Mouse (Mus musculus) left cerebral cortex, postnatal 25 days (tissue): Measurements from ENCODE around the gene Hgf. TPM values are rescaled to one million over a fixed set of nuclear protein-coding genes. Genes with fewer than 3 reads are reported as not detected.

Source experiments
- DNase-seq, 2 experiments: peaks; one replicate each; pipeline ENCODE4 v3.0.0; 2022; ENCODE audit warnings: low spot score in 2 of 2, mixed read lengths in 1 of 2
- intact Hi-C: fragments of 180-260 bp; cut with DNase I; formaldehyde crosslinking; loops from one replicate; pipeline ENCODE4 v1.15.1; 2025
- total RNA-seq, 2 experiments: library from RNA; stranded (reverse); gene quantifications; 2 replicates each; pipeline ENCODE4 v1.2.3; 2021

Hgf gene
- 1 to 10 TPM; 7.9 to 8.1 TPM for total RNA-seq

DNA sequence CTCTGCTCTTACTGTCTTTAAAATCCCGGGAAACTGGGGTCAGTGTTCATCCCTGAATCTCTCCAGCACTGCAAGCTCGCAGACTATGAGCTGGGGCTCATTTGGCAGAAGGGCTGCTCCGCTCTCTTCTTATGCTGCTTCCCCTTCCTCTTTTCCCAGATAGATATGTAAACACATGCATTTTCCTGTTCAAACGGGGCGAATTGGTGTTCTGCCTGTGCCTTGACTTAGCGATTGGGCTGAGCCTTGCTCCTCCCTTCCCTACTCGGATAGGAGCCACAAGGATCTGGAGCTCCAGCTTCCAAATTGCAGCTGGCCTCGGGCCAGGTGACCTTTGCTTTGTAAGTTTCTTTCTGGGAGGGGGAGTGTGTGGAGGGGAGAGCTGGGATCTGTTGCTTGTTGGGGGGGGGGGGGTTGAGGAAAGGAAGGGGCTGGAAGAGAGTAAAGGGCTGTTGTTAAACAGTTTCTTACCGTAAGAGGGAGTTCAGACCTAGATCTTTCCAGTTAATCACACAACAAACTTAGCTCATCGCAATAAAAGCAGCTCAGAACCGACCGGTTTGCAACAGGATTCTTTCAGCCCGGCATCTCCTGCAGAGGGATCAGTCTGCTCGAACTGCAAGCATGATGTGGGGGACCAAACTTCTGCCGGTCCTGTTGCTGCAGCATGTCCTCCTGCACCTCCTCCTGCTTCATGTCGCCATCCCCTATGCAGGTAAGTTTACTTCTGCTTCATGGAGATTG is at the start of gene Hgf:
Gene Hgf (plus strand): TSS at position 192 of the 744 bp plus-strand sequence.
- intact Hi-C loops = loop anchor here (10.0 kb wide), 2 partner anchors 189 to 311 kb away; no protein-coding TSS in a partner anchor
- DNase-seq = peak in 1 of 2 experiments; percentile 23

DNA sequence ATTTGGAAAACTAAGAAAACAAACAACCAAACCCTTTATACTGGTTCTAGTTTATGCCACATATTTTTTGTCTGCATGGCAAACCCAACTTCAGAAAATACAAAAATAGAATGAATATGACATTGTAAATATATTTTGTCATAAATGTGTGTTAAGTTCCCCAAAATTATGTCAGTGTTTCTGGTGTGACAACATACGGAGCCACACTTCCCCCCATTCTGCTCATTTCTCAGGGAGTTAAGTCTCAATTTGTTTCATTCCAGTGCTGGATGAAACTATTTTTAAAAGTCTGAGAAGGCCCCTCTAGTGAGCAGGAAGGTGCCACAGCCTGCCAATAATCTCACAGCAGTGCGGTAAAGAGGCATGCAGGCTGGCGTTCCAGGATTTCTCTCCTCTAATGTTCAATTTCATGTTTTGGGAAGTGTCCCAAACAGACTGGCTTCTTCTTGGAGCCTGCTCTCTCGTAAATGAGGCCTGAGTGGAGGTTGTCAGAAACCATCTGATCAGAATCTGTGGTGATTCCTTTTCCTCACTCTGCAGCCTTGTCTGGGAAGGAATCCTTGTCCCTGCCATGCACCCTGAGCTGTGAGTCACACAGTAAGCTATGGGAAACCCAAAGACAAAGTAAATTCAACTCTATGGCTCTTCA is 46.5 kb upstream of the Hgf start:
- intact Hi-C loops = no loop called here
- DNase-seq = peak in 1 of 2 experiments; percentile 2

DNA sequence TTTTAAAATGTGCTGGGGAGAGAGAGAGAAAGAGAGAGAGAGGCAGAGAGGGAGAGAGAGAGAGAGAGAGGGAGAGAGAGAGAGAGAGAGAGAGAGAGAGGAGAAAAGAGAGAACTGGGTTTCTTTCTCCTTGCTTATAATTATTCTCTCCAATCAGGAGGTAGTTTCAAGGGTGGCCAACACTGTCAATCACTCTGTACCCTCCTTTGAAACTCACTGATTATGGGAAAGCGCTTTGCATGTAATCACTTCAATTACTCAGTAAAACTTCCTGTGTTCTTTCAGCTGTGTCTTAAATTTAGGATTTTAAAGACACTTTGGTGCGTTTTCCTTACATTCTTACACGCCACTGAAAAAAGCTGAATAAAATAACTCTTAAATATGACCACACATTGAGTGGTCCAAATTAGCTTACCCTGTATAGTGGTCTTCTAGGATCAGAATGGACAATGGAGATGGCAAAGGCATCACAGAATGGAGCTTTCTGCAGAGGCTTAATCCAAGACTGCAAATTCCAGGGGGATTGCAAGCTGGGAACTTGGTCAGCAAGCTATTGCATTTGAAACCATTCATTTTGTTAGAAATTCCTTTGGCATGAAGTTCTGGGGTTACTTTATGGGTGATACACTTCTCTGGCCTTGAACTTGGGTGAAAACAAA is 21.5 kb upstream of the Hgf start:
- intact Hi-C loops = no loop called here
- DNase-seq = no peak

DNA sequence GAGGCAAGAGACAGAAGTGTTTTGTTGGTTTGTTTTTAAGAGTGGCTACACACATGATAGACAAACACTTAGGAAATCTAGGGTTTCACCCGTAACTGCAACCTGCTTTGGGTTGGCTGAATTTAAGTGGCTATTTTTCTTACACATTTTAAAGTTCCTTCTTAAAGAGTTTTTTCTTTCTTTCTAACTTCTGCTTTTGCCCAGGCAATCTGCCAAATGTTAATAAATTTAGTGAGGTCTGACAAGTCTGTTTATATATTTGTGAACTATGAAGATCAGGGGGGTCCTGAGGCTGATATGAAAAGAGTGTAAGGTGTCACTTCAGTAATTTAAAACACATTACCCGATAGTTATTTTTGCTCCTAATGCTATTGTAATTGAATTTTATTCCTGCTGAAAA is 15.2 kb upstream of the Hgf start:
- intact Hi-C loops = no loop called here
- DNase-seq = no peak

DNA sequence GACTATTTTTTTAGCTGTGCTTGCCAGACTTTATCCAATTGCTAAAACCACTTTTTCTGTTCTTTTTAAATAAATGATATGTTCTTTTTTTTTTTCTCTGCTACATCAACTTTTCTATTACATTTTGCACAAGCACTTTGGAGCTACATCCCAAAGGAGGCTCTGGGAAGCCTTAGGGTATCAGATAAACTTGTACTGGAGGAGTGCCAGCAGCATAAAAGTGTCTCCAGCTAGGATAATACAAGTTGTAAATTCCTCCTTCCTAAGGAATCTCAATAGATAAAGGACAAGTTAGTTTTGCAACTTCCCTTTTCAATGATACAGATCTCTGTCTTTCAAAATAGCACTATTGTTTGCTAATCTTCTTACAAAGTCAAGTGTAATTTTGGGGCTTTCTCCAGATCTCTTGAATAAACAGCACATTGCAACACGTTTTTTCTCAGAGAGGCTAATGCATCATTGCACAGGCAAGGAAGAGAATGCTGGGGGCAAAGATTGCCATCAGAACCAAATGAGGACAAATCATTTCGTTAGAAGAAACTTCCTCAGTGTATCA is 11.7 kb upstream of the Hgf start:
- intact Hi-C loops = no loop called here
- DNase-seq = no peak

DNA sequence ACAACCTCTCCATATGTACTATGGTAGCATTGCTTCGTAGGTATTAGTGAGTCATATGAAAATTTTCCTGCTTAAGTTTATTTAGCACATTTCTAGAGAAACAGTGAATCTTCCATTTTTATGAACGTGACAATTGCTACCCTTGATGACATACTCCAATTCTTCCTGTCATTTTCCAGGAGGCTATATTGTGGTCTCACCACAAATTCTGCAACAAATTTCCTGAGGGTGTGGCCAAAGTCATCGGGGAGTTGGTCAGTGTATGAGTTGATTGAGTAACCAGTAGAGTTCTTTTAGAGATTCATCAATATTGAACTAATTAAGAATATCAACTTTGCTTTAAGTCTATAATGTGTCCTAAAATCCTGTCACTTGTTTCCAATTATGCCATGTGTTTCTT is 5.8 kb upstream of the Hgf start:
- DNase-seq = no peak
- intact Hi-C loops = no loop called here

DNA sequence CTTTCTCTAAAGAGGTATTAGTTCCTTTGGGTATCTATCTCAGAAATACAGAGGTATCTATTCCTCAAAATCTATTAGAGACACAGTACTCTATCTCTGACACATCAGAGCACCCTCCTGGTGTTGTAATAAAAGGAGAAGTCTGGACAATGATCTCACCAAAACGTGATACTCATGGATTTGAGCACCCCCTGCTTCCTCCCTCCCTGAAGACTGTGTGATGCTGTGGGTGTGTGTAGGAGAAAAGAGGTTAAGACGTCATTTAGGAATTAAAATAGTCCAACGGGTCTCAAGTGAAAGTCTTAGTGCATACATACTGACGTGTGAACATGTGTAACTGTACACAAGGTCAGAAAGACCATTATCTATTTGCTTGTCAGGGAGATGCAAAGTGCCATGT is 648 bp upstream of the Hgf start:
- DNase-seq = peak in 1 of 2 experiments; percentile 16
- intact Hi-C loops = loop anchor here (10.0 kb wide), 2 partner anchors 188 to 312 kb away; no protein-coding TSS in a partner anchor

DNA sequence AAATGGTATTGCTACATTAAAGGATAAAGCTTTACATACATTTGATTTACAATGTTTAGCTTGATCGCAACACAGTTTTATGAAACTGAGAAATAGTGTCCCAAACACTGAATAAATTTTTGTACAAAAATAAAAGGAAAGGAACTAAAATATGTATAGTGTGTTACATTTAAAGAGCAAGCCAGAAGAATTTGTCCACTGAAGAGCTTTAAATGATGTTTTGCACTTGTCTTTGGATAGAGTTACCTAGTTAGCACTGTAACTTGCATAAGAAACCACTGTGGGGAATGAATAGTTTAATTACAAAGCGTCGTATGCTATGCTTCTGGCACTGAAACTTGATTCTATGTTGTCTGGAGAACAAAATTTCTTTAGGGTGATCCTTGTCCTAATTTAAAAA is 7.0 kb downstream of the Hgf start:
- intact Hi-C loops = no loop called here
- no peak for DNase-seq

DNA sequence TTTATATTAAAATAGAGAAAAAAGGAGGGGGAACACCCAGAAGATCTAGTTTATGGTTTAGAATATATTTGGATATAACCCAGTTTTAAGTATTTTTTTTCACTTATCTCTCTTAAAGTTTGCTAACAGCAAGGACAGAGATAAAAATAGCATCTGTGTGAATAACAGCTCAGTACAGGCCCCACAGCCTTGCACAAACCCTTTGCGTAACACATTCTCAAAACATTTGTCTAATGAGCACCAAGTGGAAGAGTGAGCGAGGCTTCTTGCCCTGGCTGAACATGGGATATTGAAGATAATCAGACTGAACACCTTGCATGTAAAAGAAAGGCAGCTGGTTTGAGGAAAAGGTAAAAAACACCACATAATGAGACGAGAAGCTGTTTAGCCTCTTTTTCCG is 15.7 kb downstream of the Hgf start:
- intact Hi-C loops = no loop called here
- DNase-seq = no peak

DNA sequence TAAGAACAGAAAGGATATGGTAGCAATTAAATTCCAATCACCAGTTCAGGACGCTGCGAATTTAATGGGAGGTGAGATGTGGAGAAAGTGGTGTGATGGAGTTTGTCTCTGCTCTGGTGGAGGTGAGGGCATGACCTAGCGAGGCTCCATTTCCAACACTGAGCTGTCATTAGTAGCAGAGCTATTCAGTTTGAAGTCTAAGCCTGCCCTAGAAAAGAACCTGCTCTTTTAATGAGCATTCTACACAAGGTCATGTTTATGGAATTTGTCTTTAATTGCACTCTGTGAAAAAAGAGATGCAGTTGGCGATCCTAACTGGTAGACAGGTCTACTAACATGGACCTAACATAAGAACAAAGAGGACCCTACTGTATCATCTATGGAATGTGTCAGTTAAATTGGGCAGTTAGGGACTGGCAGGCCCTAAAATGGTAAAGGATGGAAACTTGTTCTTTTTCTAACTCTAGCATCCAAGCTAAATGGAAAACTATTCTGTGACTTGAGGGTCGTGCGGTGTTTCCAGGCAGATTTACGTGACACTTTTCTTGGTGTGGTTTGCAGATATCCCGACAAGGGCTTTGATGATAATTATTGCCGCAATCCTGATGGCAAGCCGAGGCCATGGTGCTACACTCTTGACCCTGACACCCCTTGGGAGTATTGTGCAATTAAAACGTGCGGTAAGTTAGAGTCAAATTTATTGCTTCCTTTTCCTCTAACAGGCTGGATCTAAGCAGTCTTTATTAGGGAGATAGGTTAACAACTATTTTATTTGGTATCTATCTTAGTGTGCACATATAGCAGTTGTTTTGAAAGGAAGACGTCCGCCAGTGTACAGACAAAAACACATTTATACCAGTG is 24.8 kb downstream of the Hgf start:
- intact Hi-C loops = no loop called here
- DNase-seq = no peak

DNA sequence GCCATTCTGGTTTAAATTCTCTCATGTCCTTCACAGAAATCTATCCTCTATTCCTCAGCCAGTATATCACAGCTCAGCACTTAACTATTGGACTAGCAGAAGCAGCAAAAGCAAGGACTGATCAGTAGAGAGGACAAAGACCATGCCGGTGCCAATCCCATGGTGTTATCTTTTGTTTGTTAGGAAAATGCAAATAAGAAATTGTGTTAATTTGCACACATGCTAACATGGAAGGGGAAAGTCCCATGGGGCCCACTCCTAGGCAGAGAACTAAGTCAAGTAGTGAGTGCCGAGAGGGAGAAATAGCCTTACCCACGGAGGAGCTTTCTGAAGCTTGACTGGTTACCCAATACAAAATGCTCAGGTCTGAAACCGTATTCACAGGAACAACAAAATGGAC is 42.4 kb downstream of the Hgf start:
- intact Hi-C loops = no loop called here
- DNase-seq = no peak

DNA sequence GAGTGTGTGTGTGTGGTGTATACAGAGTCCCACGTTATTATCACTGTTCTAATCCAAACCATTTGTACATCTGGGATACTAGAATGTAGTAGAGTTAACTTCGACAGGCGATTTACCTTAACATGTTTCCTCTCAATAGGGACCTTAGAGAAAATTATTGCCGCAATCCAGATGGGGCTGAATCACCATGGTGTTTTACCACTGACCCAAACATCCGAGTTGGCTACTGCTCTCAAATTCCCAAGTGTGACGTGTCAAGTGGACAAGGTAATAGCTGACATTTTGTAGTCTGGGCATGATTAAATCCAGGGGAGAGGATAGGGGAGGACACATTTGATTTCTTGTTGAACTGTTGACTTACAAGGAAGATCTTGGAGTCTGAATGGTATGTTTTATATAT is 44.7 kb downstream of the Hgf start:
- DNase-seq = no peak
- intact Hi-C loops = no loop called here

DNA sequence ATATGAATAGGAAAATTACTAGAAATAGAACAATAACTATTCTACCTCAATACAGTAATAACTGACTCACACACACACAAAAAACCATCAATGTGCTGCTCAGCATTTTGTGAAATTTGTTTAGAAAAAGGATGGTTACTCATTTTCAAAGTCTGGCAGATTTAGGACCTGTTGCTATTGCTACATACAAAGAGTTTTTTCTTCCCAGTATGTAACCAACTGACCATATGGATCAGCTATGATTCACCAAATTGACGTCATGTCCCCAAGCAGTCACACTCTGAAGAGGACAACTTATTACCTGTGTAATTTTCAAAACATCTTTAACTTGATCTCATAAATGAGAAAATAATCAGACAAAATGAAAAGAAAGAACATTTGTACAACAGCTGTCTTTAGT is 48.2 kb downstream of the Hgf start:
- peak in 1 of 2 experiments; percentile 1 for DNase-seq
- intact Hi-C loops = no loop called here

DNA sequence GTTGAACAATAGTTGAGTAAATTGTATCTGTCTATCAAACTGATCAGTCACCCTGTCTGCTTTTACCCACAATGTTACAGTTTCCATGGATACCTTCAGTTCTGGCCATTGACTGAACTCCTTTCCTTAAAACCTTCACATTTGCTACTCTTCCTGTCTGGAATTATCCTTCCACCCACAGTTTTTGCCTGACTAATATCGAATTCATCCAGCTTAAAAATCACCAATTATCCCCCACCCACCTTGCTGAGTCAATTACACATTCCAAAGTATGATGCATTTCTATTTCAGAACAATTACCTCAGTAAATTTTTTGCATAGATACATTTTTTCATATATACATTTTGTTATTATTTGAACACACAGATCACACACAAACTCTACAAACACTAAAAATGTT is 79.7 kb downstream of the Hgf start:
- intact Hi-C loops = no loop called here
- no peak for DNase-seq

DNA sequence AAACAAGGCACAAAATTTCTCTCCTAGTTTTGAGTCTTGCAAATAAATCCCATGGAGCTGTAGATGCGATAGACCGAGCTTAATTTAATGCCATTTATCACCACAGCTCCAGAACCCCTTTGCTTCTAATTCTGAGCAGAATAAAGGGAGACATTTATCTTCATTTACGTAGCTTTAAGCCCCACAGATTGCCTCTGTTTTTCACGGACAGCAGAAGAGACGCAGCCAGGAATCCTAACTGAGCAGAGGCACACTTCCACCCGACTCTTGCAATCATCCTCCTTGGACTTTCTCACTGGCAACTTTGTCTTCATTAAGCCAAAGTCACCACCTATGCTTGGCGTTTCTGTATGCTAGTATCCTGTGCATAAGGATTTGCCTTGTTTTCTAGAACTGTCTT is 93.1 kb downstream of the Hgf start:
- intact Hi-C loops = no loop called here

DNA sequence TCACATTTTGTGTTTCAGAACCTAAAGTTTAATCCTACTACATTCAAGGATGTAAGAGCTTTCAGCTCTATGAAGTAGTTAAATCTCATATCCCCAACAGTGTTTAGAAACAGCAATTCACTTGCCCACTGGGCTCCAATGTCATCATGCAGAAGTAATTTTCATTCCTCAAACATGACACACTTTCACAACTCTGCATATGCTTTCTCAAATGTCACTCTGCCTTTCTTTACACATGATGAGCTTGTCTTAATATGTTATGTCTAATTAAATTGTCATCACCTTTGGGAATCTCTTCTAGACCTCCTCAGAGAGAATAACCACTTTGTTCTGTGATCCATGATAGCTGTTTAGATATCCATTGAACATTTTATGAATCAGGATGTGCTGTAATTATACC is 94.4 kb downstream of the Hgf start:
- intact Hi-C loops = no loop called here
- DNase-seq = no peak

More for the DNA sequence above, 93.1 kb downstream of the Hgf start:
- DNase-seq = no peak

DNA sequence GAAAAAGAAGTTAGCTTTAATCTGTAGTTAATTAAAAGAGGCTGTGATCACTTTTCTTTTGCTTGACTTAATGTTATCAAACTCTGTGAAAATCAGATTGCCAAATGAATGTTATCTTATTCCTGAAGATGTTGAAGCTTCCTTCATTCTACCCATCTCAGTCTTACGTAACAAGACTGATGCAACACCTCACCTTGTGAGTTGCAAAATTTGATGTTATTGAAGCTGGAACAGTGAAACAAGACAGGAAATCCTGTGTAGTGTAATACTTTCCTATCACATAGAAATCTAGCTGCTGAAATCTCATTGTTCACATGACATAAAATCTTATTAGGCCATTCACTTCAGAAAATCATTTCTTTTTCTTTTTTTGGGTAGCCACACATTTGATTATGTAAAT is 96.9 kb downstream of the Hgf start:
- no peak for DNase-seq
- intact Hi-C loops = no loop called here

DNA sequence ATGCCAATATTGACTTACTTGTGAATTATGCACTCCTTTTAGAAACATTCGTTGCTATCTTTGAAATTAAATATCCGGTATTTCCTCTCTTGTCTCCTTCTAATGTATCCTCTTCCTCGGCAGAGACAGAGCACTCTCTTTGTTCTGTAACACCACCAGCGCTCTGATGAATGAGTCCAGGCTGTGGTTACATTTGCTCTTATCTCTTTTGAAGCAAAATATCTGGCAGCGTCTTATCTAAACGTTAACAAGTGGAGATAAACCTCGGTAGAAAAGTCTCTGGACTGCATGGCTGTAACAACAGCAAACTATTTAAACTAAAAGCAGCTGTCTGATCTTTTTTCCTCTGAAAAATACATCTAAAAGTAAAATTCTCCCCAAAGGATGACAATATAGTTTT is 100.7 kb downstream of the Hgf start:
- no peak for DNase-seq
- intact Hi-C loops = no loop called here
